Mouse (Mus musculus) cerebellum, adult 2 months (tissue): Measurements from ENCODE around the gene Ppp3cb. TPM values are rescaled to one million over a fixed set of nuclear protein-coding genes. Genes with fewer than 3 reads are reported as not detected.

Source experiments
- DNase-seq, 2 experiments: peaks; one replicate each; pipeline ENCODE4 v3.0.0; 2021
- H3K27ac ChIP-seq: fragments of 200-500 bp; 2 replicates; pipeline ENCODE4 v1.5.1; 2012; ENCODE audit warnings: low read length, control low read depth, inconsistent platforms; ENCODE audit not compliant: insufficient read depth
- H3K27me3 ChIP-seq: fragments of 200-500 bp; 2 replicates; pipeline ENCODE4 v1.6.1; 2012; ENCODE audit warnings: inconsistent platforms, mild to moderate bottlenecking, low read length, moderate library complexity; ENCODE audit not compliant: control insufficient read depth, insufficient read depth
- H3K4me1 ChIP-seq: fragments of 200-500 bp; 2 replicates; pipeline ENCODE4 v1.6.1; 2011; ENCODE audit warnings: low read length; ENCODE audit not compliant: control insufficient read depth, insufficient read depth
- H3K4me3 ChIP-seq: fragments of 200-500 bp; replicated peaks from 2 replicates; pipeline ENCODE3; 2011; ENCODE audit warnings: mild to moderate bottlenecking, low read depth, low read length, control low read depth; ENCODE audit not compliant: insufficient read depth
- CTCF ChIP-seq: fragments of 200-500 bp; IDR thresholded peaks from 2 replicates; pipeline ENCODE4 v1.5.1; 2011; ENCODE audit warnings: low read depth, mild to moderate bottlenecking, control low read depth, low read length, moderate library complexity, borderline replicate concordance; ENCODE audit not compliant: insufficient read depth
- POLR2A ChIP-seq: fragments of 200-500 bp; IDR thresholded peaks from 2 replicates; pipeline ENCODE4 v1.6.1; 2011; ENCODE audit warnings: low read length, control low read depth, borderline replicate concordance; ENCODE audit not compliant: insufficient read depth
- WGBS: fragments of 180-500 bp; shearing (Covaris S2); methylation state at CpG from one replicate; pipeline ENCODE4 v1.1.7; 2018; 5-methylcytosine and 5-hydroxymethylcytosine counted together
- polyA plus RNA-seq: library from polyadenylated mRNA; depleted of rRNA; stranded (reverse); fragments of >200 nt; gene quantifications from 2 replicates; pipeline ENCODE4 v1.2.3, GENCODE M21; 2012

Ppp3cb gene
- polyA plus RNA-seq, 1 experiment: 142 TPM

DNA sequence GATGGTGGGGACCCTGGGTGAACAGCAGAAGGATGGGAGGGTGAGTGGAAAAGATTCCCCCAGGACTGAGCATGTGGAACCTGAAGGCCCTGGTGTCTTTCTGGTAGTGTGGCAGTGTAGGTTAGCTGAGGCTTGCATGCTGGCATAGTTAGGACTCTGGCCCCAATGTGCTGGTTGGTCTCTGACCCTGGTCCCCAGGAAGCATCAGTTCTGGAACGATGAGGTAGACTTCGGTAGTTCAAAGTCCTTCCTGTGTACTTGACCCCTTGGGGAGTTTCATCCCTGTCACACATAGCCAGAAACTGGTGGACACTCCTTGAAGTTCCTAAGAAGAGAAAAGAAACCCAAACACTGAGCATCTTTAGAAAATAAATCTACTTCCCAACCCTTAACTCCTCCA, 3.8 kb upstream of the Ppp3cb start:
- Histone ChIP-seq H3K27me3 (no peaks in the 10 kb centered on the region), H3K4me1 (no peaks in the 10 kb centered on the region), H3K4me3 (no peak overlapping the region), H3K27ac (no peak overlapping the region)
- no peak for DNase-seq
- WGBS: 89% methylated on average over 2 of the region's 2 CpGs
- TF ChIP-seq POLR2A: no peak
- no peak for TF ChIP-seq CTCF

DNA sequence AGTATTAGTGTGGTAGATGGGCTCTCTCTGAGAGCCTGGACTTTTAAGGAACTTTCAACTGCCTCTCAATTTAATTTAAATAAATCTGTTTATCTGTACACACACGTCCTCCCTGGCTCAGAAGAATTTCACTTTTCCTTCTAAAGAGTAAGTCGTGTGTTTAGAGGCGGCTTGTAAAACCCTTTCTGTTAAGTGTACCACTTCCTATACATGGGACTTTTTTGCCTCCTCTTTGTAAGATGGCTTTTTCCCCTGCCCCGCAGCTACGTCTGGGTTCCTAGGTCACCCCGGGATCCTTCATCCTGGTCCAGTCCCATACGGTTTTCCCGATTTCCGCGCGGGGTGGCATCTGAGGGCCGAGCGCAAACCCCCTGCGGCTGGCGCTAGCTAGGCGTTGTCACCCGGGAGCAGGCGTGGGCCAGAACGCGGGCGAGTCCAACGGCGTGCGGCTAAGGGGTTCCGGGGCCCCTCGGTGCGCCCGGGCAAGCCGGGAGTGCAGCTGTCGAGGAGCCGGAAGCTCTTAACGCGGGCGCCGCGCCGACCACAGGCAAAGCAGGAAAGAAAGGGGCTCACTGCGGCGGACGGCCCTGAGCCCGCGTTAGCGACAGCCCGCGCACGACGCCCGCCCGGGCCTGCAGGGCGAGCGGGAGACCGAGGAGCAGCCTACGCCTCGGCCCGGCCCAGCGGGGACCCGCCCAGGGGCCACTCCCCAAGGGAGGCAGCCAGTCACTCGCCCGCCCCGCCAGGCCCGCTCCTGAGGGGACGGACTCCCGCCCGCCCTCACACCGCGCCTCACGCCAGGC, 643 bp downstream of the Ppp3cb start:
- peak overlapping the region; percentile 37 for H3K27ac ChIP-seq
- WGBS: 1% methylated on average over 65 of the region's 67 CpGs
- H3K4me3 ChIP-seq: peak overlapping the region; percentile 90
- no peaks in the 10 kb centered on the region; the same call in 1 of the 2 replicates for H3K4me1 ChIP-seq
- no peaks in the 10 kb centered on the region for H3K27me3 ChIP-seq
- TF ChIP-seq CTCF (no peak), POLR2A (no peak; the same call in 1 of the 2 replicates)
- peak; percentile 81 for DNase-seq

GRCm38 (mm10) chr14:20544467-20545411, 1.6 kb downstream of the Ppp3cb start:
- DNase-seq: no peak
- WGBS: 42% methylated on average over 7 of the region's 7 CpGs
- no peak overlapping the region for H3K27ac ChIP-seq
- no peaks in the 10 kb centered on the region; the same call in 1 of the 2 replicates for H3K4me1 ChIP-seq
- no peaks in the 10 kb centered on the region for H3K27me3 ChIP-seq
- TF ChIP-seq CTCF (no peak), POLR2A (no peak)
- peak overlapping the region; percentile 49 for H3K4me3 ChIP-seq

GRCm38 (mm10) chr14:20529643-20530042, 16.7 kb downstream of the Ppp3cb start:
- WGBS: 94% methylated on average over 4 of the region's 4 CpGs
- no peak overlapping the region for H3K4me3 ChIP-seq
- TF ChIP-seq CTCF: no peak
- no peak for TF ChIP-seq POLR2A
- H3K27ac ChIP-seq: no peak overlapping the region
- DNase-seq: no peak
- H3K27me3 ChIP-seq: no peaks in the 10 kb centered on the region
- H3K4me1 ChIP-seq: no peaks in the 10 kb centered on the region

DNA sequence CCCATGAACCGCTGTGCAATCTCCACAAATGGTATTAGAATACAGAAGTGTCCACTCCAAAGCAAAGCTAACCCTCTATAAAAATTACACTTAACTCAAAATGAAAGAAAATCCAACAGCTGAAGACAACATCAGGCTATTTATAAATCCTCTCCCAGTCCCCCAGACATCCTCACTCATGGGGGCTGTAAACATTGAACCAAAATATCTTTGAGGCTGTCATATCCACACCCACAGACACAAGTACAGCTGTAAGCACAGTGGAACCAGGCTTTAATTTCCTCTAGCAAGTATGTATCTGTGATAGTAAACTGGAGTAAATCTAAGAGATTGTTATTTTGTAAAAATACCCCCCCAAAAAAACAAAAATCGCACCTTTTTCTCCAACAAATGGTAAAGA, 26.2 kb downstream of the Ppp3cb start:
- no peak for DNase-seq
- no peaks in the 10 kb centered on the region for H3K4me1 ChIP-seq
- no peak for TF ChIP-seq POLR2A
- over 99% methylated on average over 2 of the region's 2 CpGs for WGBS
- H3K27me3 ChIP-seq: no peaks in the 10 kb centered on the region
- no peak overlapping the region for H3K27ac ChIP-seq
- H3K4me3 ChIP-seq: no peak overlapping the region

GRCm38 (mm10) chr14:20508424-20508823, 37.9 kb downstream of the Ppp3cb start:
- Histone ChIP-seq H3K27ac (no peak overlapping the region), H3K4me1 (no peaks in the 10 kb centered on the region), H3K4me3 (no peak overlapping the region), H3K27me3 (no peaks in the 10 kb centered on the region)
- no peak for DNase-seq
- no peak for TF ChIP-seq CTCF
- TF ChIP-seq POLR2A: no peak
- WGBS: 32% methylated on average over 2 of the region's 2 CpGs

DNA sequence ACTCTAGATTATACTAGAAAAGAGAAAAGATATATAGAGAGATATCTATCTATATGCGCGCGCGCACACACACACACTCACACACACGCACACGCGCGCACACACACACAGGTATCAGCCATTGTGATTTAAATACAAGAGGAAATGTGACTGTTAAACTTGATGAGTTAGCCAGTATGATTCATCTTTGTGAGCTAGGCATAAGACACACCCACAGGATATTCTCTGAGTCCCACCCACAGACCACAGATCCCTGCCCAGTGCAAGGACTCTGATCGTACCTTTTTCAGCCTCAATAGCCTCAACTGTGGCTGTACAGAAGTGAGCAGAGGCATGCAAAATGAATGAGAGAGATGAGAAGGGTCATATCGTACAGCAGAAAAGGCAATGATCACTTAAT, 43.4 kb downstream of the Ppp3cb start:
- Histone ChIP-seq H3K27me3 (no peaks in the 10 kb centered on the region), H3K4me1 (no peaks in the 10 kb centered on the region; the same call in 1 of the 2 replicates), H3K4me3 (no peak overlapping the region), H3K27ac (no peak overlapping the region)
- no peak for DNase-seq
- TF ChIP-seq CTCF (no peak), POLR2A (no peak)
- WGBS: 94% methylated on average over 10 of the region's 10 CpGs
